Mouse (Mus musculus) myocyte (in vitro differentiated cells): ENCODE results near the gene Ank3.

Experiments used
- POLR2A ChIP-seq: IDR thresholded peaks from one replicate; pipeline ENCODE4 v1.6.1; 2011; ENCODE audit warnings: low read depth, mild to moderate bottlenecking, control low read depth, moderate library complexity; ENCODE audit not compliant: insufficient read length
- TCF12 ChIP-seq: IDR thresholded peaks from one replicate; pipeline ENCODE4 v1.6.1; 2011; ENCODE audit warnings: mild to moderate bottlenecking, control low read depth; ENCODE audit not compliant: poor library complexity, insufficient read depth, severe bottlenecking

GRCm38 (mm10) chr10:69543876-69544620 is 145.5 kb downstream of the Ank3 start:
- TF ChIP-seq POLR2A, result no peak
- TF ChIP-seq TCF12, result no peak
